Mouse (Mus musculus): ENCODE results near the gene Arglu1. TPM values are rescaled to one million over a fixed set of nuclear protein-coding genes. Genes with fewer than 3 reads are reported as not detected.

Arglu1 gene
- polyA plus RNA-seq (2012; ENCODE audit: insufficient read depth, insufficient read length, missing spikeins): 30.1 and 39.8 TPM in 2 replicates

DNA sequence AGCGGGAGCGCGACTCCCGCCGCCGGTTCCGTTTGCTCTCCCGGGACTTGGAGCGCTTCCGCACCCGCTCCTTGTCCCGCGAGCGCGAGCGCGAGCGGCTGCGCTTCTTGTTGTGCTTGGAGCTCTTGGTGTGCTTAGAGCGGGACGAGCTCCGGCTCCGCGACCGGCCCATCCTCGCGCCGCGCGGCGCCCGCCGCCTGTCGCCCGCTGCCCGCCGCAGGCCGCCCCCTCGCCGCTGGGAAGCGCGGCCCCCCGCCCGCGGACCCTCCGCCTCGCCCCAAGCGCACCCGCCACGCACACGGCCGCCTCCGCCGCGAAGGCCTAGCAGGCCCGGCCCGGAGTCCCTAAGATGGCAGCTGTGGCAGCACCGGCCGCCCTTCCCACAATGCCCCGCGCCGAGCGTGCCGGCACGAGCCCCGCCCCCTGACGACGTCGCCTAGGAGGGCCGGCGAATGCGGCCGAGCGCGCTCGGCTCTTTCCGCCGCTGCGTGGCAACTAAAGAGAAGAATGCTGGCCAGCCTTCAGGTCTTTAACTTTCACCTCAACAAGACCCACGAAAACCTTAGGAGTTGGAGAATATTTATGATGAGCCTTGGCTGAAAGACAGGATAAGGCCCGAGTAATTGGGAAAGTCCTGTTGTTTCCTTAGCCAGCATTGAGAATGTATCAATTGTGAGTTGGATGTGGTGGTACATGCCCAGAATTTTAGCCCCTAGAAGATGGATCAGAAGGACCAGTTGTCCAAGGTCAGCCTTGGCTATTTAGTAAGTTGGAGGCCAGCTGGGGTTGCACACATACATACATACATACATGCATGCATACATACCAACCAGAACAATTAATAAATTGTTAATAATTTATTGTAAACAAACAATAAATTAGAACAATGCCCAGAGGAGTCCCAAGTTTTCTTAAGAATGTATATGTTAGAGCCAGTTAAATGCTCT, at the start of gene Arglu1:
TSS of gene Arglu1 (minus strand) at position 376 of the 947 bp plus-strand sequence.
- Histone ChIP-seq H3K4me3 (ENCODE audit: insufficient read depth, low read depth, low read length) (peak within 1 kb of the TSS; percentile 95), H3K27ac (replicated peaks; ENCODE audit: low read depth, low read length) (peak within 1 kb of the TSS; percentile 84), H3K4me1 (ENCODE audit: control insufficient read depth, insufficient read depth, insufficient read length, low read length) (peaks cover 12% of the 10 kb centered on the region)

DNA sequence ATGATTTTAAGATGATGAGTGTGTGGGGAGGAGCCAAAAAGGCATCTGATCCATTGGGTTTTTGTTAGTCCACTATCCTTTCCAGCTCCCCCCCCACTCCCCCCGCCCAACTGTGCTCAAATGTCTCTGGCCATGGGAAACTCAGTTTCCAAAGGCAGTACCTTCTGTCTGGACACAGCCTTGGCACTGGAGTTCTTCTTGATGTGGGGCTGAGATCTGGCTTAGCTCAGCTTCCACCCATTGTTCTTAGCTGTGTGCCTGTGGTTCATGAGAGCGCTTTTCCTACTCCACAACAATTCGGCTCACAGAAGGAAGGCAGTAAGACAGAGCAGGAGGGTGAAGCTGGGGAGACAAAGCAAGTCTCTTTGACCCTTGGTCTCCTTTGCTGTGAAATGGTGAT, 47.0 kb upstream of the Arglu1 start:
- no peak overlapping the region for H3K4me3 ChIP-seq (ENCODE audit: insufficient read depth, low read depth, low read length)
- H3K27ac ChIP-seq (replicated peaks; ENCODE audit: low read depth, low read length): peak overlapping the region; percentile 91
- H3K4me1 ChIP-seq (ENCODE audit: control insufficient read depth, insufficient read depth, insufficient read length, low read length): 0 out of 2 replicates have a peak, but pooled peaks cover 6% of the 10 kb centered on the region

DNA sequence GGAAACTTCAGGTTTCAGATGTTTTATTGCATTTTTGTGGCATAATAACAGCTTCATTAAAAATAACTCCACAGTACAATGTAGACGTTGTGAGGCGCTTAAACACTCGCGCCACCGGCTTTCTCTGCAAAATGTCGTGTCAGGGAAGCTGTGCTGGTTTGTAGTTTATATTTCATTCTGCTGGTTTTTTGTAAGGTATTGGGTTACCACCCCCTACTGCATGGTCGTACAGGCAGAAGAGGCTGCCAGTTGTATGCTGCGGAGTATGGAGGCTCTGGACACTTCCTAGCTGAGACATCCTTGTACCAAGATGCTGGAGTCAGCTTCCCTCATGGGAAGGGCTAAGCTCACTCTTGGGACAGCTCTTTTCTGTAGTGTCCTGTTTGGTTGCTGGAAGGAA, 46.5 kb upstream of the Arglu1 start:
- Histone ChIP-seq H3K4me3 (ENCODE audit: insufficient read depth, low read depth, low read length) (no peak overlapping the region), H3K27ac (replicated peaks; ENCODE audit: low read depth, low read length) (peak overlapping the region; percentile 91), H3K4me1 (ENCODE audit: control insufficient read depth, insufficient read depth, insufficient read length, low read length) (0 out of 2 replicates have a peak, but pooled peaks cover 6% of the 10 kb centered on the region)

DNA sequence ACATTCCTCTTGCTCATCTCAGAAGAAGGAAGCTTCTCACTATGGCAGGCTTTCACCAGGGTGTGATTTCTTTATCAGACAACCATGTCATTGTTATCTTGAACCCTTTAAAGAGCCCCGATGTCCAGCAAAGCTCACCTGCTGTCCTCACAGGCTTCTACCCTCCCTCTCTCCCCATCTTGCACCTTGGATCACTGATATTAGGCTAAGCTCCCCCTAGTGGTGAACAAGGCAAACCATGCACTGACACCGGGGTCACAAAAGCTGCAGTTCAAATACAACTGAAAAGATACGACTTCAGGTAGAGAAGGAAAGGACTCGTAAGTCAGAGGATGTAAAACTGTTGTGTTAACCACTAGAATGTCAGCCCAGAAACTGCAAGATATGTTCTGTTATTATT, 43.5 kb upstream of the Arglu1 start:
- Histone ChIP-seq H3K4me1 (ENCODE audit: control insufficient read depth, insufficient read depth, insufficient read length, low read length) (0 out of 2 replicates have a peak, but pooled peaks cover 6% of the 10 kb centered on the region), H3K4me3 (ENCODE audit: insufficient read depth, low read depth, low read length) (no peak overlapping the region), H3K27ac (replicated peaks; ENCODE audit: low read depth, low read length) (no peak overlapping the region)

DNA sequence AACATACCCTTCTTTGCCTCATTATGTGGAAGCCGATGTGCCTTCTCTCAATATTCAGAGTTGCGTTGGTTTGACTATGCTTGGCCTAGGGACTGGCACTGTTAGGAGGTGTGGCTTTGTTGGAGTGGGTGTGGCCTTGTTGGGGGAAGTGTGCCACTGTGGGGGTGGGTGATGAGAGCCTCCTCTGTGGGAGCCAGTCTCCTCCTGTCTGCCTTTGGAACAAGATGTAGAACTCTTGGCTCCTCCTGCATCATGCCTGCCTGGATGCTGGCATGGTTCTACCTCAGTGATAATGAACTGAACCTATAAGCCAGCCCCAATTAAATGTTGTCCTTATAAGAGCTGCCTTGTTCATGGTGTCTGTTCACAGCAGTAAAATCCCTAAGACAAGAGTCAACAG, 38.3 kb upstream of the Arglu1 start:
- no peak overlapping the region for H3K4me3 ChIP-seq (ENCODE audit: insufficient read depth, low read depth, low read length)

DNA sequence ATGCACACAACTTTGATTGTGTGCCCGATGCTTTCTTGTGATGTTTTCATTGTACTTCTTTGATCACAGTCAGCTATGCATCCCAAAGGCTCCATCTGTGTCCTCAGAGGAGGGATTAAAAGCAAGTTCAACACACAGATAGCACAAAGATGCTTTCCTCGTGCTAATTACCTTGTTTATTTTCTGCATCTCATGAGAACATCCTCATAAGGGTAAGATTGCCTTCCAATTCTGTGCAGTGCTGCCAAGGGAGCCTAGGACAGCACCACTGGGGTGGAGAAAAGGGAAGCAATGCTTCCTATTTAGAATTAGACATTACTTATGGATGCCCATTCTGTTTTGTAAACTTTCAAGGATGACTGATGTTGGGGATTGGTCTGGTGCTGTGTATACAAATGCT, 36.2 kb upstream of the Arglu1 start:
- H3K4me1 ChIP-seq (ENCODE audit: control insufficient read depth, insufficient read depth, insufficient read length, low read length): no peaks in the 10 kb centered on the region
- no peak overlapping the region for H3K4me3 ChIP-seq (ENCODE audit: insufficient read depth, low read depth, low read length)
- H3K27ac ChIP-seq (replicated peaks; ENCODE audit: low read depth, low read length): no peak overlapping the region

More for the DNA sequence above, 38.3 kb upstream of the Arglu1 start:
- H3K27ac ChIP-seq (replicated peaks; ENCODE audit: low read depth, low read length): no peak overlapping the region
- H3K4me1 ChIP-seq (ENCODE audit: control insufficient read depth, insufficient read depth, insufficient read length, low read length): no peaks in the 10 kb centered on the region

DNA sequence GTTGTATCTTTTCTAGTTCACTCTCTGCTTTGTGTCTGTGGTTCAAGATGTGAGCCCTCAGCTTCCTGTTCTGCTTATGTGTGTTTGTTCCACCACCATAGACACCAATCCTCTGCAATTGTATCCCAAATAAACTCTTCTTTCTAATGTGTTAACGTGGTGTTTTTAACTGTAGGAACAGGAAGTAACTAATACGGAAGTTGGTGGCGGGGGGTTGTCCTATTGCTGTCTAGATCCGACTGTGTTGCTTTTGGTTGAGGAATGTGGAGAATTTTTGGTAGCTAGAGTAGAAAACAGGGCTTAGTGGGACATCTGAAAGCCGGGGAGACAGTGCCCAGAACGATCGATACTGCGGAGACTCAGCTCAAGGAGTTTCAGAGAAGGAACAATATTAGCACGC, 14.5 kb upstream of the Arglu1 start:
- Histone ChIP-seq H3K4me1 (ENCODE audit: control insufficient read depth, insufficient read depth, insufficient read length, low read length) (no peaks in the 10 kb centered on the region), H3K27ac (replicated peaks; ENCODE audit: low read depth, low read length) (no peak overlapping the region), H3K4me3 (ENCODE audit: insufficient read depth, low read depth, low read length) (no peak overlapping the region)

DNA sequence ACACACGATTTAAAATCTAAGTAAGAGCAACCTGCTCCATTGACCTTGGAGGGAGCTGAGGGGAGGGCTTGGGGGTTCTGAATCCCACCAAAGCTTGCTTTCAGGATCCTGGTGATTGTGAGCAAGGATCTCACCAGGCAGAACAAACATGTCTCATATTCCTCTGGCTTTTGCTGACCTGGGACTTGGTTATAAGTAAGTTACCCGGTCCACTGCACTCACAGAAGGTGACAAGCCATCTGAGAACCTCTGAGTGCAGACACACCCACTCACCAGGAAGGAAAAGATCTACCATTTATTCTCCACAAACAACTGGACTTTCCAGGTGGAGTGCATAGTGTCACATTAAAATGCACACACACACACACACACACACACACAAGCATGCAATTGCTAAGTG, 13.3 kb upstream of the Arglu1 start:
- H3K27ac ChIP-seq (replicated peaks; ENCODE audit: low read depth, low read length): no peak overlapping the region
- H3K4me1 ChIP-seq (ENCODE audit: control insufficient read depth, insufficient read depth, insufficient read length, low read length): no peaks in the 10 kb centered on the region
- H3K4me3 ChIP-seq (ENCODE audit: insufficient read depth, low read depth, low read length): no peak overlapping the region

DNA sequence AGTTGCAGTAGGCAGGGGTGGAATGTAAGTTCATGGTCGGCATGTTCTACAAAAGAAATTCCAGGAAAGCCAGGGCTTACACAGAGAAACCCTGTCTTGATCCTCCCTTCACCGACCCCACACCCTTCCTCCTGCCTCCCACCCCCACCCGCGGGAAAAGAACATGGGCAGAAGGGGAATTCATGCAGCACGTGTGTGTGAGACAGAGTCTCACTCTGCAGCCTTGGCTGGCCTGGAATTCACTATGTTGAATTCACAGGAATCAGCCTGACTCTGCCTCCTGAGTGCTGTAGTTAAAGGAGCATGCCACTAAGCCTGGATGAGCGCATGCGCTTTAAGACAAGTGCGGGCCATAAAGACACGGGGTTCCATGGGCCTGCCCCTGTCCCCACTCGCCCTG, 10.5 kb upstream of the Arglu1 start:
- Histone ChIP-seq H3K4me3 (ENCODE audit: insufficient read depth, low read depth, low read length) (no peak overlapping the region), H3K4me1 (ENCODE audit: control insufficient read depth, insufficient read depth, insufficient read length, low read length) (no peaks in the 10 kb centered on the region), H3K27ac (replicated peaks; ENCODE audit: low read depth, low read length) (no peak overlapping the region)

DNA sequence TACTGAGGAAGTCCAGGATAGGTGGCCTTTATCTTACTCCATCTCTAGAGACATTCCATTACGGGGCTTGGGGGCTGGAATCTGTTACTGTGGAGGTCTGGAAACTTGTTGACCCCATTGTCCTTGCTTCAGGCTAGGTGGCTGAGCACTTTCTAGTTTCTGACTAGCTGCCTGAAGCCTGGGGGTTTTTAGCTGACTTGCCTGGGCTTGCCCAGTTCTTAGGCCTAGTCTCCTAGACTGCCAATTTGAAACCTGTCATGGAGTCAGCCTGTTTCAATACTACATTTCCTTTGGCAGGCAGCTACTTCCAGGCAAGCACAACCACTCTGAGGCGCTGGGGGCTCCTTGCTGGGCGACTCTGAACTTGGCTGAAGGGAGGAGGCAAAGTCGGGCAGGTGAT, 9.9 kb upstream of the Arglu1 start:
- H3K4me3 ChIP-seq (ENCODE audit: insufficient read depth, low read depth, low read length): no peak overlapping the region
- no peaks in the 10 kb centered on the region for H3K4me1 ChIP-seq (ENCODE audit: control insufficient read depth, insufficient read depth, insufficient read length, low read length)
- no peak overlapping the region for H3K27ac ChIP-seq (replicated peaks; ENCODE audit: low read depth, low read length)

DNA sequence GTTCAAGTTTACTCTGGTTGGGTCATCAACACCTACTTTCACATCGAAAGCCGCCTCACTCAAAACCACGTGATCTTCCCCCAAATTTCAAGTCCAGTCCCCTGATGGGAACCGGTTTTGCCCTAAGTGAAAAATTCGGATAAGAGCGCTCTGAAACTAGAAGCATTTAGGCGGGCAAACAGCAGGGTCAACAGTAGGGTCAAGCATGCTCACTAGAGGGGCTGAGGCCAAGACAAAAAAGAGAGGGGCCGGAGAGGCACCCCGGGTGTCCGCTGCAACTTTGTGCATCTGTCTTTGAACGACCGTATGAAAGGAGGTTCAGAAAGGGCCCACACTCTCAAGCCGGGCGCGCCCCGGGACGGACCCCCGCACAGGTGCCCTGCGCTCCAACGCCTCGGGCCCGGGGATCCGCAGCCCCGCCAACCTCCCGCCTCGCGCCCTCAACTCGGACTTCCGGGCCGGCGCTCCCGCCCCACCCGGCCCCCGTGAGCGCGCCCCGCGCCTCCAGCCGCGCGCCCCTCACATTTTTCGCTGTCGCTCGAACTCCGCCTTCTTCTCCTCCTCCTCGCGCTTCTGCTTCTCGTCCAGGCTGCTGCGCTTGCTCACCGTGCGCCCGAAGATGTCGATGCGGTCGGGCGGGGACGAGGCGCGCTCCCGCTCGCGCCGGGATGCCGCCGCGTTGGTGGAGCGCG, 721 bp downstream of the Arglu1 start:
- H3K4me1 ChIP-seq (ENCODE audit: control insufficient read depth, insufficient read depth, insufficient read length, low read length): peaks cover 13% of the 10 kb centered on the region
- H3K27ac ChIP-seq (replicated peaks; ENCODE audit: low read depth, low read length): peak overlapping the region; percentile 84
- H3K4me3 ChIP-seq (ENCODE audit: insufficient read depth, low read depth, low read length): peak overlapping the region; percentile 95

DNA sequence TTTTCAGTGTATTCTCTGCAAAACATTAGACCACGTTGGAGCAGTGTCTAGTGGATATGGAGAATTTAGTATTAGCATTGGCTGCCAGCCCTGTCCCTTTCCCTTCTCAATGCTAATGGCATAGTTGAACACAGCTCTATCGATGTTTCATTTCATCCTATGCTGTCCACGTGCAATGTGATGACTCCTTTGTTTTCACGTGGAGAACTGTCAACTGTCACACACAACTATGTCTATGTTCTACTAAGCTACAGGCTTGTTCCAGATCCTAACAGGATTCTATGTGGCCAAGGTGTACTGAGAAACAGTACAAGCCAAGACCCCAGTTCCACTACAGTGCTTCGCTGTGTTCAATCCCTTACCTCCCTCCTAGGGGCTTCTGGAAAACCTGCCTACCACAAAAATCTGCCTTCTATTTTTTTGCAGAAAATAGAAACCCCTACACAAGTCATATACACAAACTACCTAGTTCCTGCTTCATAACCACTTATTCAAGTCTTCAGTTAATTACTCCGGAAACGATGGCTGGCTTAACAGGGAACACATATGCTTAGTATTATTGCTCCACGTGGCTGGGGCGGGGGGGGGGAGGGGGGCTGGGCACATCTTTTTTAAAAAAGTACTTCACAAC, 1.4 kb downstream of the Arglu1 start:
- H3K4me1 ChIP-seq (ENCODE audit: control insufficient read depth, insufficient read depth, insufficient read length, low read length): peaks cover 15% of the 10 kb centered on the region
- H3K4me3 ChIP-seq (ENCODE audit: insufficient read depth, low read depth, low read length): peak overlapping the region; percentile 95
- no peak overlapping the region; the same call in 1 of the 2 replicates for H3K27ac ChIP-seq (replicated peaks; ENCODE audit: low read depth, low read length)

DNA sequence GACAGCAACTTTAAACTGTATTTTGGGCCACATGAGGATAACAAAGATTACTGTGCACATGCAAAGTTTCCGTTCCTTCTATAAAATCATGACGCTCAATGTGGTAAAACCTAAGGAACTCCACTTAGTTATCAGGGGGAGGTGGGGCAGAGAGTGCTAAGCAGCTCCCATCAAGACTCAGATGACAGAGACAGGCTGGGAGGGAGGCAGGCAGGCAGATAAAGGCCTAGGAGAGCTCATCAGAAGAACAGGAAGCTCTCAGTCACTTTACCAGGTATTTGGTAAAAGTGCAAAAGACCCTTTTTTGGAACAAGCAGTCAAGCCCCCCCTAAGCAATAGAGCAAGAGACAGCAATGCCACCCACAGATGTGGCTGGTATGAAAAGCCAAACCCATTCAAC, 4.8 kb downstream of the Arglu1 start:
- H3K4me1 ChIP-seq (ENCODE audit: control insufficient read depth, insufficient read depth, insufficient read length, low read length): peaks cover 15% of the 10 kb centered on the region
- H3K4me3 ChIP-seq (ENCODE audit: insufficient read depth, low read depth, low read length): no peak overlapping the region
- H3K27ac ChIP-seq (replicated peaks; ENCODE audit: low read depth, low read length): no peak overlapping the region

DNA sequence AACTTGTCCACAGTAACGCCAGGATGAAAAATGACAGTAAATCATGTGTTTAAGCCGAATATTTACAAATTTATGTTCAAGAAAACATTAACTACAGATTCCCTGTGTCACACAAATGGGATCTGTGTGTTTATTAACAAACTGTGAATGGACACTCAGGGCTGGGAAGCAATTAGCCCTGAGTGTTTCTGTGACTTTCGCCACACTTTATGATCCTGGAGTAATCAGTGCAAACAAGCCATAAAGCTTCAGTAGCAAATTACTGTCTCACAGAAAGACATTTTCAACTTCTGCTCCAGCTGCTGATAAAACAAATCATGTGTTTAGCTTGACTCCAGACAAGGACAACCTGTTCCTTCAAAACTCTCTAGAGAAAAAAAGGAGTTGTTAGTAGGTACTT, 7.6 kb downstream of the Arglu1 start:
- no peak overlapping the region for H3K4me3 ChIP-seq (ENCODE audit: insufficient read depth, low read depth, low read length)
- H3K27ac ChIP-seq (replicated peaks; ENCODE audit: low read depth, low read length): no peak overlapping the region
- H3K4me1 ChIP-seq (ENCODE audit: control insufficient read depth, insufficient read depth, insufficient read length, low read length): peaks cover 9% of the 10 kb centered on the region

DNA sequence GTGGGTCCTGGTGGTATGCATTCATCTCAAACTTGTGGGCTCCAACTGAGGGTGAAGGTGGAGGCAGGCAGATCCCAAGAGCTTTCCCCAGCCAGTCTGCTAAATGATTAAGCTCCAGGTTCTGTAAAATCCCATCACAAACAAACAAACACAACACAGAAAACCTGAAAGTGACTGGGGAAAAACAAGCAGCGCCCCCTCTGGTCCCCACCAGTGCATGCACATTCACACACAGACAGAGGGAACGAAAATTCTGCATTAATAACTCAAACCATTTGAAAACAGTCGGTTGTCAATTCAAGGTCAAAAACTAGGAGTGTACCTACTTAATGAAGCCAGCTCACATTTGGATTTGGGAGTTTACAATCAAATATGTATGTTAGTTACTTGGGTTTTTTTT, 12.1 kb downstream of the Arglu1 start:
- no peak overlapping the region for H3K27ac ChIP-seq (replicated peaks; ENCODE audit: low read depth, low read length)
- H3K4me1 ChIP-seq (ENCODE audit: control insufficient read depth, insufficient read depth, insufficient read length, low read length): peaks cover 7% of the 10 kb centered on the region
- no peak overlapping the region for H3K4me3 ChIP-seq (ENCODE audit: insufficient read depth, low read depth, low read length)

Data from brown adipose tissue, adult 24 weeks (tissue).